Mouse (Mus musculus) limb, embryonic 13.5 days (tissue): ENCODE data around the gene Lyzl4. TPM values are rescaled to one million over a fixed set of nuclear protein-coding genes. Genes with fewer than 3 reads are reported as not detected.

Source experiments
- ATAC-seq: fragments of 200-750 bp; cut with Nextera tagmentation; 2 replicates; pipeline ENCODE4 v1.8.0; 2017; ENCODE audit warnings: low read depth, moderate number of reproducible peaks, moderate TSS enrichment; ENCODE audit not compliant: low FRiP score
- H3K27ac ChIP-seq: fragments of 300-500 bp; sonication (generic); 2 replicates; pipeline ENCODE4 v1.5.1; 2015; ENCODE audit warnings: inconsistent platforms, mild to moderate bottlenecking, moderate library complexity
- H3K27me3 ChIP-seq: fragments of 300-500 bp; sonication (generic); 2 replicates; pipeline ENCODE4 v1.6.1; 2015; ENCODE audit warnings: mild to moderate bottlenecking, inconsistent platforms
- H3K36me3 ChIP-seq: fragments of 300-500 bp; sonication (generic); 2 replicates; pipeline ENCODE4 v1.6.1; 2015; ENCODE audit warnings: inconsistent platforms, mild to moderate bottlenecking, moderate library complexity
- H3K4me1 ChIP-seq: fragments of 300-500 bp; sonication (generic); 2 replicates; pipeline ENCODE4 v1.6.1; 2015; ENCODE audit warnings: inconsistent platforms
- H3K4me2 ChIP-seq: fragments of 300-500 bp; sonication (generic); replicated peaks from 2 replicates; pipeline ENCODE4 v1.6.1; 2015; ENCODE audit warnings: inconsistent platforms, mild to moderate bottlenecking, moderate library complexity
- H3K4me3 ChIP-seq: fragments of 300-500 bp; sonication (generic); 2 replicates; pipeline ENCODE4 v1.5.1; 2015; ENCODE audit warnings: moderate library complexity, mild to moderate bottlenecking, inconsistent platforms
- H3K9ac ChIP-seq: fragments of 300-500 bp; sonication (generic); 2 replicates; pipeline ENCODE4 v1.6.1; 2015; ENCODE audit warnings: mild to moderate bottlenecking, inconsistent platforms
- H3K9me3 ChIP-seq: fragments of 300-500 bp; sonication (generic); 2 replicates; pipeline ENCODE4 v1.6.1; 2016; ENCODE audit warnings: inconsistent platforms
- WGBS: fragments of 180-500 bp; shearing (Covaris S2); methylation state at CpG from one replicate; pipeline ENCODE4 v1.1.7; 2015; 5-methylcytosine and 5-hydroxymethylcytosine counted together
- polyA plus RNA-seq: library from polyadenylated mRNA; unstranded; fragments of >200 nt; fragmentation: Nextera tagmentation; extraction: Ambion mirVana; gene quantifications from 2 replicates; pipeline ENCODE4 v1.2.1, GENCODE M21; 2015

The Lyzl4 gene
- polyA plus RNA-seq, 1 experiment from 2014 or later, result 0.32 TPM

DNA sequence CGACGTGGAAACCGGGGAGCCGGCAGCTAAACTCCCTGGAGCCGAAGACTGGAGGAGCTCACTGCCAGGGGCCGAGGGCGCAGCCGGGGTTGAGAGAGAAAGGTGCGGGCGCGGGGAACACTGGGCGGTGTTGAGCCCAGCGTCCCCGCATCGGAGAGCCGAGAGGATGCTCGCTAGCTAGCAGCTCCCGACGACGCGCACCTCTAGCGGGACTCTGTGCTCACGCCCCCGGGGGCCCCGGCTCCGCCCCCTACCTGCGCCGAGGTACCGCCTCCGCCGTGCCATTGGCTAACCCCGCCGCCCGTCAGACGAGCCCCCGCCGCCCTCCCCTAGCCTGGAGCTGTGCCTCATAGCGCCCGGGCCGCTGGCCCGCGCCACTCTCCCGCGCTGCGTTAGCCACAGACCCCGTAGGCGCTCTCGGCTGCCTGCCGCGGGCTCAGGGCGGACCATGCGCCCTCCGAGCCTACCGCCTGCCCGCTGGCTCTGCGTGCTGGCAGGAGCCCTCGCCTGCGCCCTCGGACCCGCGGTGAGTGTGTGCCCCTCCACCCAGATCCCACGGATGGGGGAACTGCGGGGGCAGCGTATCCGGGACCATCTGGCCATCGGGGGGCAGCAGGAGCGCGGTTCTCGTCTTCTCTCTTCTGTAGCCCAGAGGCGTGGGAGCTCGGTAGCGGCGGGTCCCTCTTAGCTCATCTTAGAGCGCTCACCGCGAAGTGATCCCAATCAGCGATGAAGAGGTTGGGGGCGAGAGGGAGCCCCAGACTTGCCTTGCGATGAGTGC is 695 bp upstream of the Lyzl4 start, which contains the start of gene Vipr1:
TSS of gene Vipr1 (plus strand) at position 316 of the 781 bp plus-strand sequence.
- peak; percentile 91 for ATAC-seq
- H3K27me3 ChIP-seq, result peaks cover 86% of the 10 kb centered on the region

DNA sequence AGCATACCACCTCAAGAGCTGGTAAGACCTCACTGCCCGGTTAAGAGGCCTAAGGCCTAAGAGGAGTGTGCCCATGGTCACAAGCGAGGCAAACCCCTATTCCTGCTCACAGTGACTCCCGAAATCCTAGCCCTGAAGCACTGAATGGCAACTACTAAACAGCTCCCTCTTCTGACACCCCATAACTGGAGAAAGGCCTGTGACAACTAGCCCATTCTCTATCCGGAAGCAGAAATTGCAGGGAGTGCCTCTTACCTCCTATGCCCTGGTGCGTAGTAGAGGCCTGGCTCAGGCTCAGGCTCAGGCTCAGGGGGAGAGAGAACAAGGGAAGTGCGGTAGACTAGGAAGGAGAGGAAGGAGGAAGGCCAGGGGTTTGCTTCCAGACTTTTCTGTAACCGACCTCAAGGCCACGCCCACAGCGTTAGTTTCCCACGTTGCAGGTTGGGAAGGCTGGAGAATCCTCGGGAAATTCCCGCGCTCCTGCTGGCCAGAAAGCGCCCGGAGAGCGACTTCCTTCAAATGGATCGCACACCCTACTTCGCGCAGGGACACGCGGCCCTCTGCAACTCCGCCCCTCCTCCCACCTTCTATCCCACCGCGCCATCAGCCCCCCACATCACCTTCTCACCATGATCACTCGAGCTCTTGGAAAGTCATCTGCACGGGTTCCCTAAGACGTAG is 521 bp downstream of the Lyzl4 start:
- no peak for ATAC-seq
- peak overlapping the region; percentile 95 for H3K4me2 ChIP-seq
- peaks cover 81% of the 10 kb centered on the region for H3K27me3 ChIP-seq
- WGBS, result 10% methylated on average over 27 of the region's 27 CpGs
- H3K4me1 ChIP-seq, result peaks cover 22% of the 10 kb centered on the region
- H3K27ac ChIP-seq, result no peak overlapping the region
- no peaks in the 10 kb centered on the region for H3K9me3 ChIP-seq
- H3K36me3 ChIP-seq, result no peaks in the 10 kb centered on the region
- H3K9ac ChIP-seq, result peak overlapping the region; percentile 69; the same call in 1 of the 2 replicates
- H3K4me3 ChIP-seq, result peak overlapping the region; percentile 58

More for the DNA sequence above, 695 bp upstream of the Lyzl4 start, which contains the start of gene Vipr1:
- H3K4me3 ChIP-seq, result peak within 1 kb of the TSS; percentile 58
- H3K9ac ChIP-seq, result peak within 1 kb of the TSS; percentile 69
- H3K27ac ChIP-seq, result no peak within 1 kb of the TSS
- peaks cover 22% of the 10 kb centered on the region for H3K4me1 ChIP-seq
- WGBS, result under 1% methylated on average over 79 of the region's 79 CpGs
- H3K9me3 ChIP-seq, result no peaks in the 10 kb centered on the region
- no peaks in the 10 kb centered on the region for H3K36me3 ChIP-seq
- peak within 1 kb of the TSS; percentile 95 for H3K4me2 ChIP-seq

DNA sequence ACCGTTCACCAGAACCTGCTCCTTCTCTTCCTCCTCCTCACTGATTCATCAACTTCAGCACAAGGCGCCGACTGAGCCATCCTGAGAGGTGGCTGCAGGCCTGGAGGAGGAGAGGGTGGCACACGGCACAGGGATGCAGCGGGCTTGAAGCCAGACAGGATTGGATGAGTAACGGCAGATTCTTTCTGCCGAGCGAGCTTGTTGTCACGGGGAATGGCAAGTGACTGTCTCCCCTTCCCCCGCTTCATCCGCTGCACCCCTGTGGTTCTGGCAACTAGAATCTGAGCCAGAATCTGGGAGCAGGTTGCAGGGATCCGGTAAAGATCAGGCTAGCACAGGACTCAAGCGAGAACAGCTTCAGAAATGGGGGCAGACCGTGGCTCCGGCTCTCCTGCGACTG is 2.1 kb downstream of the Lyzl4 start:
- H3K4me1 ChIP-seq, result peaks cover 22% of the 10 kb centered on the region
- no peak overlapping the region for H3K4me3 ChIP-seq
- no peak for ATAC-seq
- no peak overlapping the region for H3K9ac ChIP-seq
- H3K27ac ChIP-seq, result no peak overlapping the region
- H3K27me3 ChIP-seq, result peaks cover 73% of the 10 kb centered on the region
- H3K9me3 ChIP-seq, result no peaks in the 10 kb centered on the region
- H3K4me2 ChIP-seq, result no peak overlapping the region
- 51% methylated on average over 16 of the region's 16 CpGs for WGBS
- H3K36me3 ChIP-seq, result no peaks in the 10 kb centered on the region

DNA sequence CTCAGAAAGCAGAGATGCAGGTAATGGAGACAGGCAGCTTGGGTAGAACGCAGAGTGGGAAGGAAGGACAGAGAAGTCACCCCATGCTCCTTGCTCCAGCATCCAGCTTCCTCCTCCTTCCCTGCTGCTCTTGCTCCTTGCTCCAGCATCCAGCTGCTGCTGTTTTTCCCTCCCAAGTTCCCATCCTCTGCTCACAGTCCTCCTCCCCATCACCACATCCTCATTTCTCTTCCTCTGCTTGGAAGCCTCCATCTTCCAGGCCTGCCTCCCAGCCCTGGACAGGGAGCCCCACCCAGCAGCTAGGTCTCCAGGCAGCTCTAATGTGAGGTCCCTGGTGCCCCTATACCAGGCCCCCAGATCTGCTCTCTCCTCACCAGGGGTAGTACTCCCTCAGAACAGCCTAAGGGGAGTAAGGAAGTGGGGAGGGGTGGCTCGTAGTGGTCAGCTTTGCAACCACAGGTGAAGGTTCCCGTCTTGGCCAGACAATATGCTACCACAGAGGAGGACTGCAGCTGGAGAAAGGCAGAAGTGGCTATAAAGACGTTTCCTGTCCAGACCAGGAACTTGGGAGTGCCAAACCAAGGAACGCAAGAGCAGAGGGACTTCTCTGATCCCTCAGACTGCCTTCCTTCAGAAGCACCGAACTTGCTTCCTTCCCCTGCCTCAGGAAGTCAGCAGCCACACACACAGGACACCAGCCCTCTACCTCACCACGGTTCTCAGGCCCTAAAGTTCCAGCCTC is 5.9 kb downstream of the Lyzl4 start:
- no peak for ATAC-seq
- Histone ChIP-seq H3K27ac (no peak overlapping the region), H3K9me3 (no peaks in the 10 kb centered on the region), H3K9ac (no peak overlapping the region), H3K27me3 (peaks cover 35% of the 10 kb centered on the region), H3K4me3 (no peak overlapping the region), H3K4me1 (no peaks in the 10 kb centered on the region), H3K36me3 (no peaks in the 10 kb centered on the region), H3K4me2 (no peak overlapping the region)
- 44% methylated on average over 7 of the region's 7 CpGs for WGBS

DNA sequence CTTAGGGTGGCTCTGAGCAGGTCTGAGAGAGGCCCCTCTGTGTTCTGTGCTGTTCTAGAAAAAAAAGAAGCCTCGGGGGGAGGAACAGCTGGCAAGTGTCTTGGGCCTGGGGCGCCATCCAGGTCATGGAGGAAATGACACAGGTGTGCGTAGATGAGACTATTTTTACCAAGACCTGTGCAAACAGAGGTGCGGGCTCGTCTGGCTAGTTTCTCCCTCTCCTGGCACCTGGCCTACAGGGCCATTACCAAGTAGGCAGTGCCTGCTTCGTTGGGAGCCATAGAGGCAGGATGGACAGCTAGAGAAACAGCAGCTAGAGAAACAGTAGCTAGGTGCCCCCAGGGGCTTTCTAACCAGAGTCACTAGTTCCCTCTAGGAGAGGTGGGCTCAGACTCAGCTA is 8.6 kb downstream of the Lyzl4 start:
- peaks cover 9% of the 10 kb centered on the region for H3K27me3 ChIP-seq
- no peak for ATAC-seq
- 78% methylated on average over 6 of the region's 6 CpGs for WGBS

DNA sequence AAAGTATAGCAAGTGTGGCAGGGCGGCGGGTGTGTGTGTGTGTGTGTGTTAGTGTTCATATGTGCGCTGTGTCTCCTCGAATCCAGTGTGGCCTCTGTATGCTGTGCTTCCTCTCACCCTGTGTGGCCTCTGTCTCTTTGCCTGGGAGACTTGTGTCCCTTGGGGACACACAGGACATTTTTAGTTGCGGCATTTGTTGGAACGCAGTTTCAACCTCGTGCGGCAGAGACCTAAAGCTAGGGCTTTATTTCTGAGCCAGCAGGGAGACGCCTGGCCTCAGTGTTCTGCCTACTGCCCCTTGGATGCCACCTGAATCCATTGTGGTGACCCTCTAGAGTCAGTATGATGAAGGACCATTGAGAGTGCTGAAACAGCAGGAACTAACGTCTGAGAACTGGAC is 9.0 kb downstream of the Lyzl4 start:
- Histone ChIP-seq H3K27ac (no peak overlapping the region), H3K4me2 (no peak overlapping the region), H3K36me3 (no peaks in the 10 kb centered on the region), H3K9ac (no peak overlapping the region), H3K9me3 (no peaks in the 10 kb centered on the region), H3K27me3 (peaks cover 5% of the 10 kb centered on the region), H3K4me3 (no peak overlapping the region), H3K4me1 (no peaks in the 10 kb centered on the region)
- 87% methylated on average over 10 of the region's 10 CpGs for WGBS
- no peak for ATAC-seq

More for the DNA sequence above, 8.6 kb downstream of the Lyzl4 start:
- H3K9me3 ChIP-seq, result no peaks in the 10 kb centered on the region
- no peak overlapping the region for H3K9ac ChIP-seq
- no peaks in the 10 kb centered on the region for H3K4me1 ChIP-seq
- H3K4me3 ChIP-seq, result no peak overlapping the region
- H3K36me3 ChIP-seq, result no peaks in the 10 kb centered on the region
- no peak overlapping the region for H3K4me2 ChIP-seq
- H3K27ac ChIP-seq, result no peak overlapping the region

DNA sequence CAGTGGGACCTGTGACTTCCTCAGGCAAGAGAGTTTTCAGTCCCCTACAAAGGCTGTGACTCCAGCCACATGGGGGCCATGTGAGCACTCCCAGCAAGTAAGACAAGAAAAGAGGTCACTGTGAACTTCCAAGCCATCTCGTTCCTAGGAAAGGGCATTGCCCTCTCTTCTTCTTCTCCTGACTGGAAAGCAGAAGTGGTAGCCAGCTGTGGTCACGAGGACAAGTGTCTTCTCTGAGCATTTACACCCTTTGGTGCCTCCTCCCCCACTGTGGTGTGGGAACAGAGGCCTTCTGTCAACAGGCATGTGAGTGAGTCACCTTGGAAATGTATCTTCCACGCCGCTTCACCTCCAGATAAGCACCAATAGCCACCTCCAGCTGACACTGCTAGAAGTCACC is 9.9 kb downstream of the Lyzl4 start:
- no peak overlapping the region for H3K4me2 ChIP-seq
- no peaks in the 10 kb centered on the region for H3K4me1 ChIP-seq
- no peak overlapping the region for H3K9ac ChIP-seq
- H3K27me3 ChIP-seq, result no peaks in the 10 kb centered on the region; the same call in 1 of the 2 replicates
- no peak overlapping the region for H3K27ac ChIP-seq
- H3K36me3 ChIP-seq, result no peaks in the 10 kb centered on the region
- H3K9me3 ChIP-seq, result no peaks in the 10 kb centered on the region
- no peak overlapping the region for H3K4me3 ChIP-seq
- WGBS, result 65% methylated on average over 4 of the region's 4 CpGs
- ATAC-seq, result no peak

DNA sequence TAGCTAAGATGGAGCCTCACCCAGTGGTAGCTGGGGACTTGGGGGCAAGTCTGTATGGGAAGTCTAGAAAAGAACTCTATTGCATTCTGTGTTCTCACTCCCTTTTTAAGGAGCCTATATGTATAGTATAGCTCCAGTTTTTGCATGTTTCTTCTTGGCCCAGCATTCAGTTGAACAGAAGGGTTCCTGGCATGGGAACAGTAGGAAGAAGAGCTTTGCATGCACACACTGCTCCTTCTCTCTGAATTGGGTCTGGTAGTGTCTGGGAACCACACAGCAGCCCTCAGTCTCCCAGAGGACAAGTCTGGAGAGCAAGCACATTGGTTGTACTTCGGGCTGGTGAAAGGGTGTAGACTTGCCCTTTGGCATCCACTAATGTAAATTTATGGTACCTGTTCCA is 11.3 kb downstream of the Lyzl4 start:
- no peak overlapping the region for H3K4me2 ChIP-seq

DNA sequence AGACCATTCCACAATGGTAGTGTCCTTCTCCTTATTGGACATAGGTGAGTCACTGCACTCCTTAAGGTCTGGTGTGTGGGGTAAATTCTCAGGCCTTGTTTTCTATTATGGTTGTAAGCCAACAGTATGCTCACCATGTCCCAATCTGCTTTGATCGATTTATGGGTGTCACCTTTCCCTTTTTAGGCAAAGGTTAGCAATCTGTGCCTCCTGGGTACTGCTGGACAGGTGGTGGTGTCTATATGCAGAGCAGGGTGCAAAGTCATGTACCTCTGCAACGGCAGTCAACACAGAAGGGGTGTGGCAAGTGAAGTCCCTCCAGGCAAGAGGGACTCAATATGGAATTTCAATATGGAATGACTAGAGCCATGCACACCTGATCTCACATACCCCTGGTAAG is 17.0 kb downstream of the Lyzl4 start:
- no peaks in the 10 kb centered on the region for H3K36me3 ChIP-seq
- H3K4me2 ChIP-seq, result no peak overlapping the region
- H3K4me1 ChIP-seq, result peaks cover 1% of the 10 kb centered on the region; the same call in 1 of the 2 replicates
- no peak overlapping the region for H3K4me3 ChIP-seq
- ATAC-seq, result no peak
- no peaks in the 10 kb centered on the region for H3K27me3 ChIP-seq
- H3K9me3 ChIP-seq, result no peaks in the 10 kb centered on the region
- no peak overlapping the region for H3K9ac ChIP-seq
- H3K27ac ChIP-seq, result no peak overlapping the region
- WGBS, result 78% methylated on average over 2 of the region's 2 CpGs

More for the DNA sequence above, 11.3 kb downstream of the Lyzl4 start:
- no peaks in the 10 kb centered on the region; the same call in 1 of the 2 replicates for H3K27me3 ChIP-seq
- no peaks in the 10 kb centered on the region for H3K9me3 ChIP-seq
- no peaks in the 10 kb centered on the region for H3K4me1 ChIP-seq
- no peak for ATAC-seq
- no peak overlapping the region for H3K9ac ChIP-seq
- H3K4me3 ChIP-seq, result no peak overlapping the region
- WGBS, result 81% methylated on average over 1 of the region's 1 CpGs
- no peaks in the 10 kb centered on the region for H3K36me3 ChIP-seq
- H3K27ac ChIP-seq, result no peak overlapping the region

DNA sequence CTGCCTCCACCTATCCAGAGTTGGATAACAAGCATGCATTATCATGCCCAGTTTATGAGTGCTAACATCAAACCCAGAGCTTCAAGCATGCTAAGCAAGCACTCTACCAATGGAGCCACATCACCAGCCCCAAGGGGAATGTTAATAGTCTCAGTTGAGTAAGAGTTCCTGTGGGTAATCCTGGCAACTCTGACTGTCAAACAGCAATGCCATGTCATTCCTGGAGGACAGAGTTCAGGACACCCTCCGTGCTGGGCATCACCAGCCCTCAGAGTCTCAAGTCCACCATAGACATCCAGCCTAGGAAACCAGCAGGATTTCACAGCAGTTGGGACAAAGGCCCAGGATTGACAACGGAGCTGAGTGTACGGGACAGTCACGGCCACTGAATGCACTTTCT is 18.7 kb downstream of the Lyzl4 start:
- Histone ChIP-seq H3K4me1 (peaks cover 12% of the 10 kb centered on the region), H3K4me3 (no peak overlapping the region), H3K9ac (no peak overlapping the region), H3K36me3 (no peaks in the 10 kb centered on the region), H3K9me3 (no peaks in the 10 kb centered on the region), H3K4me2 (no peak overlapping the region), H3K27me3 (no peaks in the 10 kb centered on the region), H3K27ac (no peak overlapping the region)
- 91% methylated on average over 4 of the region's 4 CpGs for WGBS
- no peak for ATAC-seq

DNA sequence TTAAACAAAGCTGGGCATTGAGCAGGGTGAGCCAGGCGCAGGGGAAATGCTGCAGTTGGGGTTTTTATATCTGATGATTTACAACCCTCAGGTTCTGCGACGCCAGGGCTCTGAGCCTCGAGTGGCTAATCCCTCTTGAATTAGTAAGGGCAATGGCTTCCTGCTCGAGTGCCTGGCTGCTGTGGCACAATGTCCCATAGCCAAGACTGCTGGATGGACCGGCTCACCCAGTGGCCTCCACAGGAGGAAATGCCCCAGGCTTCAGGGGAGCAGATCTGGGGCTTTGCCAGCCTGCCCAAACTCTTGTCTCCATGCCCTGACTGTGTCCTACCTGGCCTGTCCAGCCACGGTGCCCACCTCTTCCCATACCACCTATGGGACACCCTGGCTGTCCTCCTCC is 22.5 kb downstream of the Lyzl4 start:
- peak overlapping the region; percentile 28; the same call in 1 of the 2 replicates for H3K27ac ChIP-seq
- no peaks in the 10 kb centered on the region for H3K27me3 ChIP-seq
- H3K9ac ChIP-seq, result 0 out of 2 replicates have a peak overlapping the region, but pooled peaks have one; percentile 19
- no peak overlapping the region for H3K4me3 ChIP-seq
- H3K36me3 ChIP-seq, result no peaks in the 10 kb centered on the region
- H3K4me1 ChIP-seq, result peaks cover 12% of the 10 kb centered on the region
- WGBS, result 24% methylated on average over 7 of the region's 7 CpGs
- no peak for ATAC-seq
- no peak overlapping the region for H3K4me2 ChIP-seq
- H3K9me3 ChIP-seq, result no peaks in the 10 kb centered on the region

DNA sequence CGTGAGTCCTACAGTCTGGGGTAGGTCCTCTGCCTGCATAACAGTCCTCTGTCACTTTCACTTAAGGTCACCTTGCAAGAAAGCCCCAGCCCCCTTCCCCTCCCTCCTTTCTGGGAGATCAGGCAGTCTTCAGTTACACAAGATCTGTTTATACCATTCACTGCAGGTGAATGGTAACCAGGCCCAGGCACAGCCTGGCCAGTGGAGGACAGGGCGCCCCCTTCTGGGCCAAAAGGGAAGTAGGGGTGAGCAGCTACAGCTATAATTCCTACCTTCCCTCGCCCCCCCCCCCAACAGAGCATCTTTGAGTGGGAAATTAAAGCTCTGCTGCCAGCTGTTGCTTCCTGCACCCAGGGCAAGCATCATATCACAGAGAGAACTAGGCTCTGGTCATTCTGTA is 25.4 kb downstream of the Lyzl4 start:
- peaks cover 12% of the 10 kb centered on the region for H3K4me1 ChIP-seq
- H3K9ac ChIP-seq, result no peak overlapping the region
- H3K27ac ChIP-seq, result no peak overlapping the region
- 61% methylated on average over 3 of the region's 3 CpGs for WGBS
- ATAC-seq, result no peak
- H3K4me3 ChIP-seq, result no peak overlapping the region
- no peaks in the 10 kb centered on the region for H3K36me3 ChIP-seq
- no peaks in the 10 kb centered on the region for H3K9me3 ChIP-seq
- no peaks in the 10 kb centered on the region for H3K27me3 ChIP-seq
- no peak overlapping the region for H3K4me2 ChIP-seq
